Mouse (Mus musculus) brain, embryonic 14.5 days (tissue): ENCODE data around the gene Arsj.

Source experiments
- CTCF ChIP-seq: fragments of 200-500 bp; IDR thresholded peaks from 2 replicates; pipeline ENCODE4 v1.5.1; 2012; ENCODE audit warnings: inconsistent platforms, mild to moderate bottlenecking, moderate library complexity, borderline replicate concordance; ENCODE audit not compliant: insufficient read depth, insufficient read length; ENCODE audit errors: extremely low read depth
- POLR2A ChIP-seq: fragments of 200-500 bp; IDR thresholded peaks from 2 replicates; pipeline ENCODE4 v1.6.1; 2012; ENCODE audit warnings: mild to moderate bottlenecking, inconsistent platforms, borderline replicate concordance; ENCODE audit not compliant: poor library complexity, insufficient read depth, insufficient read length, severe bottlenecking; ENCODE audit errors: extremely low read depth

- TF ChIP-seq CTCF, result no peak
- no peak for TF ChIP-seq POLR2A
Measured at GRCm38 (mm10) chr3:126397985-126398630, 34.6 kb downstream of the Arsj start.
